Mouse (Mus musculus): Measurements from ENCODE around the gene Arid2.
A peak's percentile ranks its signal among the peaks of the same experiment; 100 is the strongest.

The Arid2 gene

GRCm38 (mm10) chr15:96345312-96345849 lies 58.1 kb downstream of the Arid2 start:
- peak; percentile 42 for DNase-seq

- no peak for DNase-seq
Observed at GRCm38 (mm10) chr15:96351432-96351831, 64.1 kb downstream of the Arid2 start.

GRCm38 (mm10) chr15:96358871-96359270 lies 71.6 kb downstream of the Arid2 start:
- DNase-seq, result no peak

GRCm38 (mm10) chr15:96360614-96361013 lies 73.3 kb downstream of the Arid2 start:
- DNase-seq, result no peak

- peak; percentile 23 for DNase-seq
Observed at GRCm38 (mm10) chr15:96365351-96365750, 78.0 kb downstream of the Arid2 start.

GRCm38 (mm10) chr15:96366176-96366963 lies 79.1 kb downstream of the Arid2 start:
- no peak for DNase-seq

GRCm38 (mm10) chr15:96371311-96371710 lies 84.0 kb downstream of the Arid2 start:
- DNase-seq, result no peak

GRCm38 (mm10) chr15:96372628-96373027 lies 85.3 kb downstream of the Arid2 start:
- DNase-seq, result no peak

- no peak for DNase-seq
Observed at GRCm38 (mm10) chr15:96373161-96373560, 85.8 kb downstream of the Arid2 start.

GRCm38 (mm10) chr15:96376214-96376613 lies 88.9 kb downstream of the Arid2 start:
- no peak for DNase-seq

GRCm38 (mm10) chr15:96377263-96377662 lies 89.9 kb downstream of the Arid2 start:
- peak; percentile 39 for DNase-seq

- peak; percentile 75 for DNase-seq
Observed at GRCm38 (mm10) chr15:96377701-96378100, 90.4 kb downstream of the Arid2 start.

GRCm38 (mm10) chr15:96382223-96382622 lies 94.9 kb downstream of the Arid2 start:
- no peak for DNase-seq

- DNase-seq, result no peak
Observed at GRCm38 (mm10) chr15:96388565-96388964, 101.2 kb downstream of the Arid2 start.

GRCm38 (mm10) chr15:96392878-96393277 lies 105.6 kb downstream of the Arid2 start:
- no peak for DNase-seq

- DNase-seq, result no peak
Observed at GRCm38 (mm10) chr15:96395071-96395470, 107.8 kb downstream of the Arid2 start.

GRCm38 (mm10) chr15:96396641-96397344 lies 109.5 kb downstream of the Arid2 start:
- DNase-seq, result no peak

- no peak for DNase-seq
Observed at GRCm38 (mm10) chr15:96398333-96398732, 111.0 kb downstream of the Arid2 start.

GRCm38 (mm10) chr15:96405548-96405947 lies 118.2 kb downstream of the Arid2 start:
- DNase-seq, result no peak

GRCm38 (mm10) chr15:96406253-96406652 lies 118.9 kb downstream of the Arid2 start:
- no peak for DNase-seq

- DNase-seq, result no peak
Observed at GRCm38 (mm10) chr15:96407151-96407550, 119.8 kb downstream of the Arid2 start.

- DNase-seq, result no peak
Observed at GRCm38 (mm10) chr15:96408717-96409121, 121.4 kb downstream of the Arid2 start.

GRCm38 (mm10) chr15:96418161-96418560 lies 130.8 kb downstream of the Arid2 start:
- no peak for DNase-seq

- DNase-seq, result no peak
Observed at GRCm38 (mm10) chr15:96419920-96420319, 132.6 kb downstream of the Arid2 start.

Measured in cerebellum, adult 9-10 months (tissue).